Mouse (Mus musculus) brown adipose tissue, adult 24 weeks (tissue): Measurements from ENCODE around the gene Banp. TPM values are rescaled to one million over a fixed set of nuclear protein-coding genes. Genes with fewer than 3 reads are reported as not detected.

ENCODE experiments used
- polyA plus RNA-seq: library from polyadenylated mRNA; stranded (reverse); fragments of >200 nt; gene quantifications from 2 replicates; pipeline ENCODE4 v1.2.4, GENCODE M21; 2012; ENCODE audit not compliant: missing spikeins, insufficient read depth, insufficient read length

Banp gene
- polyA plus RNA-seq, 1 experiment = 2.6 TPM

Other genes starting within 250 kb of the Banp start
- gene Jph3, start 220.1 kb upstream of the Banp start, polyA plus RNA-seq = not detected in 2 replicates
- 10.5 and 11.4 TPM in 2 replicates for gene Klhdc4, start 120.2 kb upstream of the Banp start, polyA plus RNA-seq
- 0.67 TPM in 1 of 2 replicates, not detected in the other for gene Slc7a5, start 42.1 kb upstream of the Banp start, polyA plus RNA-seq
- gene Car5a, start 4.8 kb upstream of the Banp start, polyA plus RNA-seq = not detected in 2 replicates